Mouse (Mus musculus): Measurements from ENCODE around the gene Dnah14. TPM values are rescaled to one million over a fixed set of nuclear protein-coding genes. Genes with fewer than 3 reads are reported as not detected.

The Dnah14 gene
- polyA plus RNA-seq, 2 experiments, result 0.53 to 2.0 TPM

- Histone ChIP-seq H3K27me3 (ENCODE audit: control insufficient read depth, insufficient read depth, low read length) (no peaks in the 10 kb centered on the region), H3K9me3 (ENCODE audit: control insufficient read depth, low read length) (no peaks in the 10 kb centered on the region), H3K36me3 (ENCODE audit: control insufficient read depth, insufficient read depth, low read length) (no peaks in the 10 kb centered on the region), H3K4me3 (replicated peaks; ENCODE audit: low read length) (no peak overlapping the region), H3K9ac (ENCODE audit: low read depth, low read length, severe bottlenecking) (no peak overlapping the region), H3K27ac (replicated peaks; ENCODE audit: low read depth, low read length) (no peak overlapping the region), H3K4me2 (replicated peaks; ENCODE audit: low read depth, low read length, severe bottlenecking) (no peak overlapping the region), H3K4me1 (ENCODE audit: control insufficient read depth, insufficient read depth, low read length) (no peaks in the 10 kb centered on the region)
- no peak for TF ChIP-seq POLR2A (IDR thresholded peaks at IDR 0.05; ENCODE audit: borderline replicate concordance, extremely low read depth, insufficient read depth, insufficient read length)
- WGBS, result 51% methylated on average over 3 of the region's 3 CpGs
- no peak for DNase-seq (ENCODE audit: low spot score)
- ATAC-seq (ENCODE audit: low FRiP score, low read depth), result no peak
These were observed 77.1 kb downstream of the Dnah14 start for GRCm38 (mm10) chr1:181653481-181653880.

- DNase-seq (ENCODE audit: low spot score) (no peak), ATAC-seq (ENCODE audit: low FRiP score, low read depth) (no peak)
- Histone ChIP-seq H3K4me3 (replicated peaks; ENCODE audit: low read length) (no peak overlapping the region), H3K27me3 (ENCODE audit: control insufficient read depth, insufficient read depth, low read length) (no peaks in the 10 kb centered on the region), H3K4me2 (replicated peaks; ENCODE audit: low read depth, low read length, severe bottlenecking) (no peak overlapping the region), H3K4me1 (ENCODE audit: control insufficient read depth, insufficient read depth, low read length) (no peaks in the 10 kb centered on the region), H3K36me3 (ENCODE audit: control insufficient read depth, insufficient read depth, low read length) (no peaks in the 10 kb centered on the region), H3K9me3 (ENCODE audit: control insufficient read depth, low read length) (no peaks in the 10 kb centered on the region), H3K9ac (ENCODE audit: low read depth, low read length, severe bottlenecking) (no peak overlapping the region), H3K27ac (replicated peaks; ENCODE audit: low read depth, low read length) (no peak overlapping the region)
- no peak for TF ChIP-seq POLR2A (IDR thresholded peaks at IDR 0.05; ENCODE audit: borderline replicate concordance, extremely low read depth, insufficient read depth, insufficient read length)
- WGBS, result 84% methylated on average over 5 of the region's 5 CpGs
These were observed 80.1 kb downstream of the Dnah14 start for GRCm38 (mm10) chr1:181656421-181656820.

GRCm38 (mm10) chr1:181666801-181667200, 90.4 kb downstream of the Dnah14 start:
- Histone ChIP-seq H3K9me3 (ENCODE audit: control insufficient read depth, low read length) (no peaks in the 10 kb centered on the region), H3K4me2 (replicated peaks; ENCODE audit: low read depth, low read length, severe bottlenecking) (no peak overlapping the region), H3K27me3 (ENCODE audit: control insufficient read depth, insufficient read depth, low read length) (no peaks in the 10 kb centered on the region), H3K4me3 (replicated peaks; ENCODE audit: low read length) (no peak overlapping the region), H3K27ac (replicated peaks; ENCODE audit: low read depth, low read length) (no peak overlapping the region), H3K36me3 (ENCODE audit: control insufficient read depth, insufficient read depth, low read length) (no peaks in the 10 kb centered on the region), H3K9ac (ENCODE audit: low read depth, low read length, severe bottlenecking) (no peak overlapping the region), H3K4me1 (ENCODE audit: control insufficient read depth, insufficient read depth, low read length) (no peaks in the 10 kb centered on the region)
- WGBS, result 62% methylated on average over 4 of the region's 4 CpGs
- ATAC-seq (ENCODE audit: low FRiP score, low read depth) (no peak), DNase-seq (ENCODE audit: low spot score) (no peak)
- TF ChIP-seq POLR2A (IDR thresholded peaks at IDR 0.05; ENCODE audit: borderline replicate concordance, extremely low read depth, insufficient read depth, insufficient read length), result no peak

GRCm38 (mm10) chr1:181694729-181695498, 118.6 kb downstream of the Dnah14 start:
- DNase-seq (ENCODE audit: low spot score) (no peak), ATAC-seq (ENCODE audit: low FRiP score, low read depth) (no peak)
- no peak overlapping the region for H3K4me2 ChIP-seq (replicated peaks; ENCODE audit: low read depth, low read length, severe bottlenecking)
- no peak overlapping the region for H3K4me3 ChIP-seq (replicated peaks; ENCODE audit: low read length)
- H3K27me3 ChIP-seq (ENCODE audit: control insufficient read depth, insufficient read depth, low read length), result no peaks in the 10 kb centered on the region
- H3K9ac ChIP-seq (ENCODE audit: low read depth, low read length, severe bottlenecking), result no peak overlapping the region
- no peaks in the 10 kb centered on the region for H3K9me3 ChIP-seq (ENCODE audit: control insufficient read depth, low read length)
- WGBS, result 72% methylated on average over 5 of the region's 5 CpGs
- no peak overlapping the region for H3K27ac ChIP-seq (replicated peaks; ENCODE audit: low read depth, low read length)
- peaks cover 5% of the 10 kb centered on the region; the same call in 1 of the 2 replicates for H3K4me1 ChIP-seq (ENCODE audit: control insufficient read depth, insufficient read depth, low read length)
- no peaks in the 10 kb centered on the region for H3K36me3 ChIP-seq (ENCODE audit: control insufficient read depth, insufficient read depth, low read length)
- TF ChIP-seq POLR2A (IDR thresholded peaks at IDR 0.05; ENCODE audit: borderline replicate concordance, extremely low read depth, insufficient read depth, insufficient read length), result no peak

GRCm38 (mm10) chr1:181728707-181729106, 152.3 kb downstream of the Dnah14 start:
- ATAC-seq (ENCODE audit: low FRiP score, low read depth) (no peak), DNase-seq (ENCODE audit: low spot score) (peak; percentile 49)
- WGBS, result 59% methylated on average over 5 of the region's 5 CpGs

More at GRCm38 (mm10) chr1:181728707-181729106, 152.3 kb downstream of the Dnah14 start:
- Histone ChIP-seq H3K27ac (replicated peaks; ENCODE audit: low read depth, low read length) (no peak overlapping the region), H3K4me2 (replicated peaks; ENCODE audit: low read depth, low read length, severe bottlenecking) (no peak overlapping the region), H3K9me3 (ENCODE audit: control insufficient read depth, low read length) (no peaks in the 10 kb centered on the region), H3K4me3 (replicated peaks; ENCODE audit: low read length) (no peak overlapping the region), H3K36me3 (ENCODE audit: control insufficient read depth, insufficient read depth, low read length) (no peaks in the 10 kb centered on the region), H3K9ac (ENCODE audit: low read depth, low read length, severe bottlenecking) (no peak overlapping the region), H3K4me1 (ENCODE audit: control insufficient read depth, insufficient read depth, low read length) (no peaks in the 10 kb centered on the region), H3K27me3 (ENCODE audit: control insufficient read depth, insufficient read depth, low read length) (no peaks in the 10 kb centered on the region)
- no peak for TF ChIP-seq POLR2A (IDR thresholded peaks at IDR 0.05; ENCODE audit: borderline replicate concordance, extremely low read depth, insufficient read depth, insufficient read length)

Measured in limb, embryonic 14.5 days (tissue).